Mouse (Mus musculus) neutrophil, adult 5-6 weeks (primary cell): ENCODE results near the gene Pdha1. TPM values are rescaled to one million over a fixed set of nuclear protein-coding genes. Genes with fewer than 3 reads are reported as not detected.

ENCODE experiments used
- total RNA-seq: library from RNA; stranded (forward); fragments of 200-1000 nt; gene quantifications from 2 replicates; pipeline ENCODE4 v1.2.3, GENCODE M21; 2017

Gene Pdha1
- total RNA-seq, 1 experiment from 2014 or later, result 81.4 TPM

Other genes starting within 250 kb of the Pdha1 start
- gene Map3k15, start 150.0 kb downstream of the Pdha1 start, total RNA-seq, result 27.4 and 30.6 TPM in 2 replicates